Mouse (Mus musculus): Measurements from ENCODE around the gene Btbd35f12.
"Not testable (repeated sequence)": the region's sequence is repeated elsewhere in the genome, so short reads cannot be mapped to it uniquely, and the experiment has no call there.

The Btbd35f12 gene

GRCm38 (mm10) chrX:33313079-33313478 is at the start of gene Btbd35f12:
Btbd35f12 (plus strand) TSS chrX:33313379.
- not testable (repeated sequence) for DNase-seq

GRCm38 (mm10) chrX:33353254-33353653 is 40.1 kb downstream of the Btbd35f12 start:
- DNase-seq, result not testable (repeated sequence)

All from lung, postnatal 10 days (tissue).